Mouse (Mus musculus): ENCODE measurements around the gene Gm21983. TPM values are rescaled to one million over a fixed set of nuclear protein-coding genes. Genes with fewer than 3 reads are reported as not detected.

The Gm21983 gene
- polyA plus RNA-seq, 1 experiment, result not detected

DNA sequence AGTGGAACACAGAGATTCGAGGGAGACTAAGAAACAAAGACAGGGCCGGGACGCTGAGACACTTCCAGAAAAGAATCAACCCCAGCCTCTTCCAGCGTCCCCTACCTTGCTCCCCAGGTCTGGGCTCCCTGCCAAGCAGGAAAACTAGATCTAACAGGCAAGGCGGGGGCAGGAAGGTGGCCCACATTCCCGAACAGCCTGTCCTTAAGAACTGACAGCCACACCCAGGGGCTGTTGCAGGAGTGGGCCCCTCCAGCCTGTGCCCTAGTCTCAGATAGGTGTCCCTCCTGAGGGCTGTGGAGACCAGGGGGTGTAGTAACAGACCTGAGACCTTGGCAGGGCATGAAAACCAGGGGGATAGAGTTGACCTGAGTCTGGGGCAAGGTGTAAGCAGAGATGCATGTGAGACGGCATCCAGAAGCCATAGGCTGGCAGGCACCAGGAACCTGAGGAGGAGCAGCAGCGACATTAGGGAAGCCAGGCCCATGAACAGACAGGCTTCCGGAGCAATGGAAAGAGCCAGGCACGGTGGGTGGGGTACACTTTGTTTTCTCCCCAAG is 27.6 kb downstream of the Gm21983 start, which contains the start of gene Cyp2t4:
TSS of gene Cyp2t4 (plus strand) at position 510 of the 560 bp plus-strand sequence.
- DNase-seq, result peak; percentile 54
- H3K4me1 ChIP-seq (ENCODE audit: control insufficient read depth, insufficient read depth, low read length), result peaks cover 5% of the 10 kb centered on the region
- no peak for TF ChIP-seq CTCF (IDR thresholded peaks at IDR 0.05; ENCODE audit: insufficient read depth, low read length)
- TF ChIP-seq POLR2A (IDR thresholded peaks at IDR 0.05; ENCODE audit: borderline replicate concordance, extremely low read depth, low read depth, low read length), result no peak
- no peak within 1 kb of the TSS for H3K4me3 ChIP-seq (replicated peaks; ENCODE audit: extremely low read depth, low read depth, low read length)
- WGBS, result 26% methylated on average over 10 of the region's 10 CpGs

GRCm38 (mm10) chr7:27136410-27136996 is 44.4 kb downstream of the Gm21983 start:
- DNase-seq, result no peak
- Histone ChIP-seq H3K4me3 (replicated peaks; ENCODE audit: extremely low read depth, low read depth, low read length) (no peak overlapping the region), H3K4me1 (ENCODE audit: control insufficient read depth, insufficient read depth, low read length) (no peaks in the 10 kb centered on the region)
- TF ChIP-seq CTCF (IDR thresholded peaks at IDR 0.05; ENCODE audit: insufficient read depth, low read length) (no peak), POLR2A (IDR thresholded peaks at IDR 0.05; ENCODE audit: borderline replicate concordance, extremely low read depth, low read depth, low read length) (no peak)
- WGBS, result 35% methylated on average over 8 of the region's 8 CpGs

DNA sequence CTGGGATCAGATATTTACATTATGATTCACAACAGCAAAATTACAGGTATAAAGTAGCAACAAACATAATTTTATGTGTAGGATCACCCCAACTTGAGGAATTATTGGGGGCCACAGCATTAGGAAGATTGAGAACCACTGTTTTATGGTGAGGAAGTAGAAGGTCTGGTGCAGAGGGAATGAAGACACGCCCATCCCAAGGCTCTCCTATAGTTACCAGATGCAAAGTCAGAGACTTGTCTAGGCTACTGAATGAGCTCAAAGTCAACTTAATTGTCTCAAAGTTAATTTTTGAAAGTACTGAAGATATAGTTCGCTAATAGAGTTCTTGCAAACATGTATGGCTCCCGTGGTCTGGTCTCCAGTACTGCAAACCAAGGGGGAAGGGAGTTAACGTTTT is 47.1 kb downstream of the Gm21983 start:
- no peak for DNase-seq
- Histone ChIP-seq H3K4me3 (replicated peaks; ENCODE audit: extremely low read depth, low read depth, low read length) (no peak overlapping the region), H3K4me1 (ENCODE audit: control insufficient read depth, insufficient read depth, low read length) (no peaks in the 10 kb centered on the region)
- WGBS, result 79% methylated on average over 4 of the region's 4 CpGs
- no peak for TF ChIP-seq POLR2A (IDR thresholded peaks at IDR 0.05; ENCODE audit: borderline replicate concordance, extremely low read depth, low read depth, low read length)
- TF ChIP-seq CTCF (IDR thresholded peaks at IDR 0.05; ENCODE audit: insufficient read depth, low read length), result no peak

- no peak for DNase-seq
- H3K4me1 ChIP-seq (ENCODE audit: control insufficient read depth, insufficient read depth, low read length), result no peaks in the 10 kb centered on the region
- WGBS, result 48% methylated on average over 12 of the region's 12 CpGs
- TF ChIP-seq POLR2A (IDR thresholded peaks at IDR 0.05; ENCODE audit: borderline replicate concordance, extremely low read depth, low read depth, low read length) (peak; percentile 20; the same call in 1 of the 2 replicates), CTCF (IDR thresholded peaks at IDR 0.05; ENCODE audit: insufficient read depth, low read length) (no peak)
- H3K4me3 ChIP-seq (replicated peaks; ENCODE audit: extremely low read depth, low read depth, low read length), result no peak overlapping the region
Observed at GRCm38 (mm10) chr7:27133156-27133555, 47.7 kb downstream of the Gm21983 start.

DNA sequence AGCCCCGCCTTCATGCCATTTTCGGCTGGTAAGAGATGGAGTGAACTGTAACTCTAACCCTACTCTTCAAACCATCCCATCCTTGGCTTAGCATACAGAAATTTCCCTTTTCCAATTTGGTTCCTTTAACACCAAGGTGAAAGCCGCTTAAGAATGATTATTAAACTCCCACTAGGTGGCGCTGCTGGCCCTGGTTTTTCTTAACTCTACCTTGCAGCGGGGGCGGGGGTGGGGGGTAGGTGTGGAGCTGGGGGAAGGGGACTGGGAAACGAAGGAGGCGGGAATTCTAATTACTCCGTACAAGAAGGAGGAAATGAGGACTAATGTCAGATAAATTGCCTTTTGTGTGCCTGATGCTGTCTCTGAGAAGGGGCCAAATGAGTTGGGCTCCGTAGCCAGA is 48.3 kb downstream of the Gm21983 start:
- no peak overlapping the region for H3K4me3 ChIP-seq (replicated peaks; ENCODE audit: extremely low read depth, low read depth, low read length)
- TF ChIP-seq POLR2A (IDR thresholded peaks at IDR 0.05; ENCODE audit: borderline replicate concordance, extremely low read depth, low read depth, low read length) (no peak), CTCF (IDR thresholded peaks at IDR 0.05; ENCODE audit: insufficient read depth, low read length) (no peak)
- DNase-seq, result no peak
- 11% methylated on average over 10 of the region's 10 CpGs for WGBS
- H3K4me1 ChIP-seq (ENCODE audit: control insufficient read depth, insufficient read depth, low read length), result no peaks in the 10 kb centered on the region

GRCm38 (mm10) chr7:27131387-27131786 is 49.5 kb downstream of the Gm21983 start:
- TF ChIP-seq CTCF (IDR thresholded peaks at IDR 0.05; ENCODE audit: insufficient read depth, low read length), result no peak
- no peak for TF ChIP-seq POLR2A (IDR thresholded peaks at IDR 0.05; ENCODE audit: borderline replicate concordance, extremely low read depth, low read depth, low read length)
- no peak for DNase-seq
- Histone ChIP-seq H3K4me3 (replicated peaks; ENCODE audit: extremely low read depth, low read depth, low read length) (no peak overlapping the region), H3K4me1 (ENCODE audit: control insufficient read depth, insufficient read depth, low read length) (no peaks in the 10 kb centered on the region)
- 64% methylated on average over 2 of the region's 2 CpGs for WGBS

GRCm38 (mm10) chr7:27130521-27131370 is 50.1 kb downstream of the Gm21983 start:
- TF ChIP-seq CTCF (IDR thresholded peaks at IDR 0.05; ENCODE audit: insufficient read depth, low read length) (no peak), POLR2A (IDR thresholded peaks at IDR 0.05; ENCODE audit: borderline replicate concordance, extremely low read depth, low read depth, low read length) (peak; percentile 33; the same call in 1 of the 2 replicates)
- Histone ChIP-seq H3K4me3 (replicated peaks; ENCODE audit: extremely low read depth, low read depth, low read length) (no peak overlapping the region), H3K4me1 (ENCODE audit: control insufficient read depth, insufficient read depth, low read length) (no peaks in the 10 kb centered on the region)
- WGBS, result 85% methylated on average over 22 of the region's 22 CpGs
- no peak for DNase-seq

DNA sequence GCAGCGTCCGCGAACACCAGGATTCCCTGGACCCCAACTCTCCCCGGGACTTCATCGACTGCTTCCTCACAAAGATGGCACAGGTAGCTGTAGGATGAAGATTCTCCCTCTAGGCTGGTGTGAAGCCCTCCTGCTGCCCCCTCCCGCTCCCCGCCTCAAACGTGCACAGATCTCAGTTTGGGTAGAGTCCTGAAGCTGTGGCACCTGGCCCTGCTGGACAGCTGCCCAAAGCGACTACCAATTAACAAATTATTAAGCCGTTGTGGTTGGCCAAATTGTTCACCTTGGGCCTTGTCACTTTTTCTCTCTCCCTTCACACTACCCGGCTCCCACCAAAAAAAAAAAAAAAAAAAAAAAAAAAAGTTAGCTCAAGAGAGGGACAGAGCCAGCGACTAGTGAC is 51.1 kb downstream of the Gm21983 start:
- H3K4me1 ChIP-seq (ENCODE audit: control insufficient read depth, insufficient read depth, low read length), result no peaks in the 10 kb centered on the region
- H3K4me3 ChIP-seq (replicated peaks; ENCODE audit: extremely low read depth, low read depth, low read length), result no peak overlapping the region
- TF ChIP-seq POLR2A (IDR thresholded peaks at IDR 0.05; ENCODE audit: borderline replicate concordance, extremely low read depth, low read depth, low read length) (no peak), CTCF (IDR thresholded peaks at IDR 0.05; ENCODE audit: insufficient read depth, low read length) (no peak)
- WGBS, result 81% methylated on average over 12 of the region's 12 CpGs
- no peak for DNase-seq

GRCm38 (mm10) chr7:27128946-27129345 is 51.9 kb downstream of the Gm21983 start:
- no peak for TF ChIP-seq CTCF (IDR thresholded peaks at IDR 0.05; ENCODE audit: insufficient read depth, low read length)
- TF ChIP-seq POLR2A (IDR thresholded peaks at IDR 0.05; ENCODE audit: borderline replicate concordance, extremely low read depth, low read depth, low read length), result peak; percentile 35; the same call in 1 of the 2 replicates
- WGBS, result 65% methylated on average over 13 of the region's 13 CpGs
- Histone ChIP-seq H3K4me3 (replicated peaks; ENCODE audit: extremely low read depth, low read depth, low read length) (no peak overlapping the region), H3K4me1 (ENCODE audit: control insufficient read depth, insufficient read depth, low read length) (no peaks in the 10 kb centered on the region)
- DNase-seq, result no peak

All from lung, adult 2 months (tissue).